Mouse (Mus musculus) kidney, adult 2 months (tissue): ENCODE results near the gene Fasl.

ENCODE experiments used
- CTCF ChIP-seq: fragments of 200-500 bp; conservative IDR thresholded peaks from 2 replicates; pipeline ENCODE4 v1.5.1; 2011; ENCODE audit warnings: low read depth, mild to moderate bottlenecking, control low read depth, low read length, moderate library complexity, mixed read lengths; ENCODE audit not compliant: insufficient read depth, insufficient read length
- POLR2A ChIP-seq: fragments of 200-500 bp; IDR thresholded peaks from one replicate; pipeline ENCODE4 v1.6.1; 2011; ENCODE audit warnings: low read depth, low read length, control low read depth

DNA sequence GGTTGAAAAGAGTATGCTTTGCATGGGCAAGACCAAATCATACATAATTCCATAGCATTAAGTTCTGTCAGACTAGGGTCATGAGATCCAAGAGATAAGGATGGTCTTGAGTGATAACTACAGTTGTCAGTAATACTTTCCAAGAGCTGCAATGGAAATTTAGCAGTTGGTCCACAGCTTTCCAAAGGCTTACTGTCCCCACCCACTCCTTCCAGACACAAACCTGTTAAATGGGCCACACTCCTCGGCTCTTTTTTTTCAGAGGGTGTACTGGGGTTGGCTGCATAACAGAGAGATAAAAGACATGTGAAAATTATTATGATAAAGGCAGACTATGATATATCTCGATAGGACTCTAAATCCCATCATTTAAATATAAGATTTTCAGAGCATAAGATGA lies 5.6 kb downstream of the Fasl start:
- TF ChIP-seq CTCF: no peak
- no peak for TF ChIP-seq POLR2A
